17 mouse cellular contexts compared by ENCODE assay signal in genomic region chr9:12945476-12945875, GRCm38 (mm10).
"Had no signal": no experiment of that assay in that cellular context is flagged by ENCODE, and none has a peak within 500 bp of the region (broad histone marks: within the 10 kb centered on the region; RNA-seq: fewer than 3 reads in every experiment).

No protein-coding gene starts in this region.

- H3K36me3 ChIP-seq: lung, embryonic 15.5 days; midbrain, embryonic 13.5 days; midbrain, embryonic 15.5 days; neural tube, embryonic 12.5 days; stomach, embryonic 15.5 days had no signal

- H3K27me3 ChIP-seq: lung, embryonic 15.5 days; megakaryocyte, embryonic 14.5 days; midbrain, embryonic 13.5 days; midbrain, embryonic 15.5 days; neural tube, embryonic 12.5 days; stomach, embryonic 15.5 days had no signal

- H3K9me3 ChIP-seq: lung, embryonic 15.5 days; megakaryocyte, embryonic 14.5 days; midbrain, embryonic 13.5 days; midbrain, embryonic 15.5 days; neural tube, embryonic 12.5 days; stomach, embryonic 15.5 days had no signal

- H3K9ac ChIP-seq: lung, embryonic 15.5 days; midbrain, embryonic 13.5 days; midbrain, embryonic 15.5 days; neural tube, embryonic 12.5 days; stomach, embryonic 15.5 days had no signal

- H3K27ac ChIP-seq: lung, embryonic 15.5 days; macrophage; midbrain, embryonic 13.5 days; midbrain, embryonic 15.5 days; neural tube, embryonic 12.5 days; stomach, embryonic 15.5 days; stomach, postnatal 0 days had no signal

- DNase-seq: lung, adult 2 months; lung, postnatal 14 days; lung, postnatal 36 days; right cerebral cortex, postnatal 14 days; thymus, adult 2 months; thymus, postnatal 25 days; thymus, postnatal 4 days had no signal

- H3K4me2 ChIP-seq: lung, embryonic 15.5 days; midbrain, embryonic 11.5 days; midbrain, embryonic 13.5 days; midbrain, embryonic 15.5 days; neural tube, embryonic 12.5 days; stomach, embryonic 15.5 days had no signal

- H3K4me3 ChIP-seq: lung, embryonic 15.5 days; megakaryocyte, embryonic 14.5 days; midbrain, embryonic 13.5 days; midbrain, embryonic 15.5 days; neural tube, embryonic 12.5 days; stomach, embryonic 15.5 days had no signal

- ATAC-seq: lung, postnatal 0 days; midbrain, embryonic 13.5 days; midbrain, embryonic 15.5 days had no signal

- H3K4me1 ChIP-seq: lung, embryonic 15.5 days; megakaryocyte, embryonic 14.5 days; midbrain, embryonic 13.5 days; midbrain, embryonic 15.5 days; neural tube, embryonic 12.5 days; stomach, embryonic 15.5 days had no signal
